Mouse (Mus musculus) Muller cell, postnatal 12 days (primary cell): ENCODE measurements at regions not wholly inside any gene's neighbourhood (a gene's known extent, or its start where the extent isn't known, plus 50 kb on each side); places are given as distances from the start of the nearest gene placed in this dataset.

Source experiments
- DNase-seq: peaks from one replicate; pipeline ENCODE4 v3.0.0-alpha.2; 2015; ENCODE audit errors: inconsistent ontology term

- peak; percentile 33 for DNase-seq
Observed at GRCm38 (mm10) chr9:27556315-27557225, 160.0 kb downstream of the Spata19 start.

GRCm38 (mm10) chr9:27557886-27558285 is 161.3 kb downstream of the Spata19 start:
- DNase-seq, result no peak

- no peak for DNase-seq
Observed at GRCm38 (mm10) chr9:27558286-27558685, 161.7 kb downstream of the Spata19 start.

GRCm38 (mm10) chr9:27568372-27569053 is 171.9 kb downstream of the Spata19 start:
- DNase-seq, result no peak

GRCm38 (mm10) chr9:27569054-27569387 is 172.4 kb downstream of the Spata19 start:
- no peak for DNase-seq

GRCm38 (mm10) chr9:27617096-27617839 is 173.3 kb upstream of the Opcml start:
- DNase-seq, result no peak

GRCm38 (mm10) chr9:27634901-27635300 is 155.7 kb upstream of the Opcml start:
- DNase-seq, result no peak

- DNase-seq, result peak; percentile 59
Observed at GRCm38 (mm10) chr9:27640611-27641010, 150.0 kb upstream of the Opcml start.

- DNase-seq, result no peak
Observed at GRCm38 (mm10) chr9:27643312-27643711, 147.3 kb upstream of the Opcml start.

GRCm38 (mm10) chr9:27643916-27644315 is 146.7 kb upstream of the Opcml start:
- peak; percentile 75 for DNase-seq

GRCm38 (mm10) chr9:27645435-27645834 is 145.1 kb upstream of the Opcml start:
- DNase-seq, result no peak

- no peak for DNase-seq
Observed at GRCm38 (mm10) chr9:27646100-27646499, 144.5 kb upstream of the Opcml start.

- DNase-seq, result no peak
Observed at GRCm38 (mm10) chr9:27646956-27647355, 143.6 kb upstream of the Opcml start.

GRCm38 (mm10) chr9:27658001-27658400 is 132.6 kb upstream of the Opcml start:
- DNase-seq, result no peak

GRCm38 (mm10) chr9:27661431-27662300 is 128.9 kb upstream of the Opcml start:
- DNase-seq, result no peak

GRCm38 (mm10) chr9:27663230-27663629 is 127.3 kb upstream of the Opcml start:
- DNase-seq, result no peak

GRCm38 (mm10) chr9:27665659-27666058 is 124.9 kb upstream of the Opcml start:
- peak; percentile 82 for DNase-seq

- DNase-seq, result peak; percentile 26
Observed at GRCm38 (mm10) chr9:27670032-27670740, 120.4 kb upstream of the Opcml start.

GRCm38 (mm10) chr9:27685325-27685724 is 105.2 kb upstream of the Opcml start:
- no peak for DNase-seq

- no peak for DNase-seq
Observed at GRCm38 (mm10) chr9:27691616-27692015, 99.0 kb upstream of the Opcml start.

GRCm38 (mm10) chr9:27692751-27693150 is 97.8 kb upstream of the Opcml start:
- no peak for DNase-seq
